Mouse (Mus musculus) hindlimb bud, embryonic 11.5 days (tissue): ENCODE data around the gene Atp6v0e.
A peak's percentile ranks its signal among the peaks of the same experiment; 100 is the strongest.

Source experiments
- DNase-seq: peaks from one replicate; pipeline ENCODE4 v3.0.0-alpha.2; 2012; ENCODE audit warnings: low read depth, low spot score; ENCODE audit errors: extremely low spot score

Gene Atp6v0e

GRCm38 (mm10) chr17:26710049-26710448 is 47.0 kb downstream of the Atp6v0e start:
- no peak for DNase-seq

- peak; percentile 79 for DNase-seq
Measured at GRCm38 (mm10) chr17:26715271-26715758, 52.3 kb downstream of the Atp6v0e start, which contains the start of gene Crebrf. Gene Crebrf (plus strand): TSS chr17:26715650.

GRCm38 (mm10) chr17:26715916-26716717 is 53.1 kb downstream of the Atp6v0e start:
- peak; percentile 80 for DNase-seq

- DNase-seq = no peak
Measured at GRCm38 (mm10) chr17:26717868-26718267, 54.8 kb downstream of the Atp6v0e start.

- DNase-seq = no peak
Measured at GRCm38 (mm10) chr17:26719405-26719804, 56.4 kb downstream of the Atp6v0e start.

GRCm38 (mm10) chr17:26721802-26722201 is 58.8 kb downstream of the Atp6v0e start:
- DNase-seq = no peak

- no peak for DNase-seq
Measured at GRCm38 (mm10) chr17:26724790-26725189, 61.8 kb downstream of the Atp6v0e start.

- no peak for DNase-seq
Measured at GRCm38 (mm10) chr17:26726674-26727073, 63.6 kb downstream of the Atp6v0e start.

GRCm38 (mm10) chr17:26727110-26727755 is 64.2 kb downstream of the Atp6v0e start:
- no peak for DNase-seq

GRCm38 (mm10) chr17:26742581-26742980 is 79.5 kb downstream of the Atp6v0e start:
- no peak for DNase-seq

GRCm38 (mm10) chr17:26743294-26743693 is 80.3 kb downstream of the Atp6v0e start:
- DNase-seq = no peak
